Mouse (Mus musculus): ENCODE results near the gene Rfx8.

- TF ChIP-seq NRF1 (IDR thresholded peaks at IDR 0.05; ENCODE audit: low read depth, low read length) (no peak), POLR2A (IDR thresholded peaks at IDR 0.05; ENCODE audit: low read depth, low read length) (no peak), PAX5 (IDR thresholded peaks at IDR 0.05; ENCODE audit: low read length) (no peak), CTCF (conservative IDR thresholded peaks at IDR 0.05 in 1 of 2, IDR thresholded peaks at IDR 0.05 in 1 of 2; ENCODE audit: low read depth in 2 of 2, low read length in 2 of 2) (no peak), UBTF (IDR thresholded peaks at IDR 0.05; ENCODE audit: low read depth, low read length) (no peak), E2F4 (IDR thresholded peaks at IDR 0.05; ENCODE audit: insufficient replicate concordance, low read depth, low read length) (no peak), JUND (conservative IDR thresholded peaks at IDR 0.05; ENCODE audit: low read depth, low read length) (no peak), USF1 (IDR thresholded peaks at IDR 0.05; ENCODE audit: low read depth, low read length) (no peak), ZC3H11A (IDR thresholded peaks at IDR 0.05; ENCODE audit: low read depth, low read length) (no peak), ZNF384 (IDR thresholded peaks at IDR 0.05; ENCODE audit: low read depth, low read length) (no peak), POLR2AphosphoS2 (IDR thresholded peaks at IDR 0.05; ENCODE audit: low read depth, low read length) (no peak), EP300 (IDR thresholded peaks at IDR 0.05; ENCODE audit: low read length) (no peak)
Observed at GRCm38 (mm10) chr1:39691974-39692373, 28.8 kb downstream of the Rfx8 start.
